Mouse (Mus musculus) adrenal gland, postnatal 10 days (tissue): ENCODE results near the gene Rpl22l1. TPM values are rescaled to one million over a fixed set of nuclear protein-coding genes. Genes with fewer than 3 reads are reported as not detected.
A peak's percentile ranks its signal among the peaks of the same experiment; 100 is the strongest.
"Not testable (repeated sequence)": the region's sequence is repeated elsewhere in the genome, so short reads cannot be mapped to it uniquely, and the experiment has no call there.

ENCODE experiments used
- DNase-seq: peaks from one replicate; pipeline ENCODE4 v3.0.0; 2021; ENCODE audit warnings: mixed read lengths
- long read RNA-seq, 2 experiments: library from polyadenylated mRNA; stranded (forward); transcript quantifications; one replicate each; pipeline ENCODE4 v2.0.0; 2021
- total RNA-seq, 2 experiments: library from RNA; stranded (reverse); gene quantifications; 2 replicates each; pipeline ENCODE4 v1.2.3; 2021

Gene Rpl22l1
- total RNA-seq, result 100 to 1,000 TPM; 228 to 260 TPM
- long read RNA-seq, experiment 1, transcript Rpl22l1-208 (1 exons, 1,908 nt), result minor isoform, 49 of 257 reads
- long read RNA-seq, experiment 1, transcript Rpl22l1-206 (4 exons, 525 nt), result major isoform, 138 of 257 reads
- long read RNA-seq, experiment 1, transcript Rpl22l1-201 (4 exons, 552 nt), result minor isoform, 61 of 257 reads
- long read RNA-seq, experiment 1, partial matches to known transcripts, result 0 of 257 reads
- long read RNA-seq, experiment 1, other reads (novel, unspliced or antisense), result 6 of 257 reads
- long read RNA-seq, experiment 2, transcript Rpl22l1-201 (4 exons, 552 nt), result minor isoform, 51 of 164 reads
- long read RNA-seq, experiment 2, transcript Rpl22l1-206 (4 exons, 525 nt), result major isoform, 100 of 164 reads
- long read RNA-seq, experiment 2, partial matches to known transcripts, result 2 of 164 reads
- long read RNA-seq, experiment 2, other reads (novel, unspliced or antisense), result 8 of 164 reads

DNA sequence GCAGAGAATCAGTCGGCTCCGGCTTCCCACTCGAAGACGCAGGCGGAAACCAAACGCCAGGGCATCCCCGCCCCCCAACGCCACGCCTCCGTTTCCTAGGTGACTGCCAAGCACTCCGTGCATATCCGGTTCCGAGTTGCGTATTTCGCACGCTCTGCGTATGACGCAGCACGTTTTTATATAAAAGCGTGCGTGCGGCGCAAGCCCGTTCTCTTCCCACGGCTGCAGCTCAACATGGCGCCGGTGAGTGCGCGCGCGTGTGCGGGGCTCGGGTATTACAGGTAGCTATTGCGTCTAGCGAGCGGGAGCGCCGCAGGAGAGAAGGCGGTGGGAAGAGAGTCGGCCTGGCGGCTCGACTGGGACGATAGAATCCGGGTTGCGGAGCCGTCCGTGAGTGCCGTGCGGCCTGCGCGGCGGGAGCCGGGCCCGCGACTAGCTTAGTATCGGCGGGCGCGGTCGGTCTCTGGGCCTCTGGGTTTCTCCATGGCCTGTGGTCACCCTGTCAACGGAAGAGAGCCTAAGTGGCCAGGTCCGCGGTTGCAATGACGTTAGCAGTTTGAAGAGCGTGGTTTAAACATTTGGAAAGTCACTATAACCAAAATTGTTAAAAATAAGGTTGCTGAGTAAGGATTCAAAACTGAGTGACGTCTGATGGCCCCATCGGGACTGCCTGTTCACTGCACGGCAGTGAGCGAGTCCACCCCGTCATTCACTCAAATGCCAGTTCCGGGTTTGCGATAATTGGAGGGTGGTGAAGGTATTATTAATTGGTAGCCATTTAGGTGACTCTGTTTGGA, at the start of gene Rpl22l1:
TSS of gene Rpl22l1 (plus strand) at position 136 of the 797 bp plus-strand sequence.
- DNase-seq, result peak; percentile 100

GRCm38 (mm10) chr3:28755477-28755876, 49.8 kb upstream of the Rpl22l1 start:
- DNase-seq, result no peak

GRCm38 (mm10) chr3:28761225-28761789, 43.9 kb upstream of the Rpl22l1 start:
- DNase-seq, result no peak

DNA sequence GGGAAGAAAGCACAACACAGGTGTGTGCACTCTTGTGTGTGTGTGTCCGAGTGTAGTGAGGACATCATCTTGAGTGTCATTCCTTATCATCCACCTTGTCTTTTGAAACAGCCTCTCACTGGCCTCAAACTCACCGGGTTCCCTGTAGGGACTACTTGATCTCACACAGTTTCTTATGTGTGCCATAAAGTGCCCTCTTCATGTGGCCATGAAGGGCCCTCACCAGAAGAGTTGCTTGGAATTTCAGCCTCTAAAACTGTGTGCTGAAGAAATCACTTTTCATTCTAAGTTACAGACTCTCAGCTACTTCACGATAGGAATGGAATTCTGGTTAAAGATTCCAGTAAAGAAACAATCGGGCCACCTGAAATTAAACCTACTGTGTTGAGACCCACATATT, 38.3 kb upstream of the Rpl22l1 start:
- no peak for DNase-seq

- no peak for DNase-seq
Measured at GRCm38 (mm10) chr3:28768222-28768621, 37.0 kb upstream of the Rpl22l1 start.

GRCm38 (mm10) chr3:28772919-28773318, 32.3 kb upstream of the Rpl22l1 start:
- not testable (repeated sequence) for DNase-seq

- no peak for DNase-seq
Measured at GRCm38 (mm10) chr3:28775361-28775760, 29.9 kb upstream of the Rpl22l1 start.

GRCm38 (mm10) chr3:28775958-28776357, 29.3 kb upstream of the Rpl22l1 start:
- DNase-seq, result no peak

GRCm38 (mm10) chr3:28776491-28776890, 28.7 kb upstream of the Rpl22l1 start:
- DNase-seq, result no peak

- no peak for DNase-seq
Measured at GRCm38 (mm10) chr3:28780511-28780910, 24.7 kb upstream of the Rpl22l1 start.

DNA sequence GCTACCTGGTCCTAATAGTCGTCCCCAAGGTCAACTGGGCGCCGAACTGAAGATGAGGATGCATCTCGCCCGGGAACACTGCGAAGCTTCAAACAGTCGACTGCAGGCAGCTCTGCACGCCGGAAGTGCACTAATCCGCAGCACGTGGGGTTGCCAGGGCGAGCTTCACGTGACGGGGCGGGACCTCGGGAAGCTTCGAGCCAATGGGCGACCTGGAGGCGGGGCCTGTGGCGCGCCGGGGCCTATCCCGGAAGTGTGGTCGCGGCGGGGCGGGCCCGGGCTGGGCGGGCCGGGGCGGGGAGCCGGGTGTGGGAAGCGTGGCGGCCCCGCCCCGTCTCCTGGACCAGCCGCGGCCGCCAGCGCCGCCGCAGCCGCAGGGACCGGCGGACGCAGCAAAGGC, 24.2 kb upstream of the Rpl22l1 start, which contains the start of gene Eif5a2:
TSS of gene Eif5a2 (plus strand) at position 283 of the 400 bp plus-strand sequence.
- peak; percentile 94 for DNase-seq

GRCm38 (mm10) chr3:28781422-28781821, 23.8 kb upstream of the Rpl22l1 start:
- no peak for DNase-seq

- peak; percentile 2 for DNase-seq
Measured at GRCm38 (mm10) chr3:28781848-28782247, 23.4 kb upstream of the Rpl22l1 start.

GRCm38 (mm10) chr3:28784176-28784575, 21.1 kb upstream of the Rpl22l1 start:
- no peak for DNase-seq

GRCm38 (mm10) chr3:28794835-28795234, 10.4 kb upstream of the Rpl22l1 start:
- DNase-seq, result no peak

DNA sequence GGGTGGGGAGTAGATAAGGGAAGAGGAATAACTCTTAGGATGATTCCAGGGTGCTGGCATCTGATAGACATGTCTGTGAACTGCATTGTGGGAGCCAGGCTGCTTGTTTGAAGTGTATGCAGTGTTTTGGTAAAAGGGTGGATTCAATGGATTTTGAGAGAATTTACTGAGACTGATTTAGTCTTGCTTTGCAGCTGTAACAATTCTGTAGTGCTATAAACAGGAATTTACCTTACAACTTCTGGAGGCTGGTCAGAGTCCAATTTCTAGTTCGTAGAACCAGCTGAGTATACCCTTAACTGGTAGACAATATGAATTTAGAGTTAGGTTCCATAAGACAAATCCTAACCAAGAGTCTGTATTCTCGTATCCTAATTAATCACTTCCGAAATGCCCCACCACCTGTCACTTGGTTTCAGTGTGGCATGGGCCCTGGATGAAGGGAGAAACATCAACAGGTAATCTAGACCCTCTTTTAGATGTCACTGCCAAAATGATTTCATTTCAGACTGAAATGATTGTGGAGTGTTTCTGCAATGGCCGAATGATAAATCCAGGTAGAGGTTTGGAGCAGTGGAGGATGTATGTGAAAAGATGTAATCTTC, 2.9 kb downstream of the Rpl22l1 start:
- no peak for DNase-seq

DNA sequence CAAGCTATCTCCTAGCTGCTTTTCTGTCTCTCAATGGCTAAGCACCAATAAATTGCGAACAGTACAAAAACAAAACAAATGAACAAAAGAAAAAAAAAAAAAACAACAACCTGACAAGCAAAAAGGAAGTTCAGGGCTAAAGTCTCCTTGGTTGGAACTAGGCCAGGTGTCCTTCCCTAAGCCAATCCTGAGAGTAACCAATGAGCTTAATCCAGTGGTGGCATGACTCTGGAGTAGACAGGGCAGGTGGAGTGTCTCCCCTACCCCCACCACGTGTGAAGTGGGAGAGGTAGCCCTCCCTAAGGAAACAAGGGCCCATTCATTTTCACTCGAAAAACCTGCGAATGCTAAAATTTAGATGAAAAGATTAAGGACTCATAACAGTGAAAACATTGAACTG, 6.2 kb downstream of the Rpl22l1 start:
- no peak for DNase-seq

GRCm38 (mm10) chr3:28814361-28814760, 9.1 kb downstream of the Rpl22l1 start:
- DNase-seq, result peak; percentile 8

- no peak for DNase-seq
Measured at GRCm38 (mm10) chr3:28816010-28816540, 10.8 kb downstream of the Rpl22l1 start.

DNA sequence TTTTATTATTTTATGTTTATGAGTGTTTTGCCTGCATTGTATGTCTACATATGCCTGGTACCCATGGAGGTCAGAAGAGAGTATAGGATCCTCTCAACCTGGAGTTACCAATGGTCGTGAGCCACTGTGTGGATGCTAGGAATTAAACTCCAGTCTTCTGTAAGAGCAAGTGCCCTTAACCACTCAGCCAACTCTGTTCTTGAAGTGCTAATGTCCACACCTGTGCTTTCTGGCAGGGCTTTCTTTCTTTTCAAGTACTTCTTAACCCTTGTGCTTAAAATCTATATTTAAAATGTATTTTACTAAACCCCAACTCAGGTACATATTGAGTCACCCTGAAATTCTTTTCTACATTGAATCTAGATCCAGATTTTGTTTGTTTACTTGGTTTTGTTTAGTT, 21.0 kb downstream of the Rpl22l1 start:
- no peak for DNase-seq

DNA sequence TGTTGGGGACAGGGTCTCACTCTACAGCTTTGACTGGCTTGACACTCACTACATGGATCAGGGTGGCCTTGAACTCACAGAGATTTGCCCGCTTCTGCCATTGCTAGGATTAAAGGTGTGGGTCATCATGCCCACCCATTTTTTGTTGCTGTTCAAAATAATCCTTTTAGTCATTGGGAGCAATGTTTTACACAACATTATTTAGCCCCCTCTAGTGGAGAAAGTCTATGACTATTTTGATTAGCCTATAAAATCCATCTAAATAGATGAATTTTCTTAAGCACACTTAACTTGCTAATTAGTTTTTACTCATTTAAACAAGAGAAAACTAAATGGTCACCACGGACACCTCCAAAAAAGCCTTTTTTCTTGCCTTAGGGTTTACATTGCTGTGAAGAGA, 22.4 kb downstream of the Rpl22l1 start:
- no peak for DNase-seq

GRCm38 (mm10) chr3:28829454-28829853, 24.2 kb downstream of the Rpl22l1 start:
- no peak for DNase-seq
